Mouse (Mus musculus) lung, postnatal 25 days (tissue): Measurements from ENCODE around the gene Slc3a2.
A peak's percentile ranks its signal among the peaks of the same experiment; 100 is the strongest.
"Not testable (repeated sequence)": the region's sequence is repeated elsewhere in the genome, so short reads cannot be mapped to it uniquely, and the experiment has no call there.

Experiments used
- DNase-seq: peaks from one replicate; pipeline ENCODE4 v3.0.0; 2022; ENCODE audit warnings: low spot score

Gene Slc3a2

DNA sequence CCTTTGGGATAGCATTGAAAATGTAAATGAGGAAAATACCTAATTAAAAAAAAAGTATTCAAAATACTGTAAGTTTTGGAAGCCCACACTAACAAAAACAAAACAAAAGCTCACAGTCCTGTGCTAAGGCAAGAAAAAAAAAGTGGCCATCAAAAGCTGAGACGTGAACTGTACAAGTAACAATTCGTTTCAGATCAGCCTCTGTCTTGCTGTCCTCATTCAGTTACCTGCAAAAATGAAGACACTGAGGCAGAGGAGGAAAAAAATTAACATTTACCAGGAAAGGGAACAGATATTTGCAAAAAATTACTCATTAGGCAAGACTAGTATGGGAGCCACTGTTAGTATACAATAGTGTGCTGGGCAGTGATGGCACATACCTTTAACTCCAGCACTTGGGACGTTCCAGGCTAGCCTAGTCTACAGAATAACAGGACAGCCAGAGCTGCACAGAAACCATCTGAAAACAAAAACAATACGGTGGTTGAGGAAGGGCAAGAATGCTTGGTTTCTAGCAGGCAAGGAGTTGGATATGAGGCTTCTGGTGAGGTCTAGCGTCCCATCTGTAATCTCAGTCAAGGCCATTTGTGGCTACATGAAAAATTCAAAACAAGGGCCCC, 4.4 kb upstream of the Slc3a2 start:
- no peak for DNase-seq

DNA sequence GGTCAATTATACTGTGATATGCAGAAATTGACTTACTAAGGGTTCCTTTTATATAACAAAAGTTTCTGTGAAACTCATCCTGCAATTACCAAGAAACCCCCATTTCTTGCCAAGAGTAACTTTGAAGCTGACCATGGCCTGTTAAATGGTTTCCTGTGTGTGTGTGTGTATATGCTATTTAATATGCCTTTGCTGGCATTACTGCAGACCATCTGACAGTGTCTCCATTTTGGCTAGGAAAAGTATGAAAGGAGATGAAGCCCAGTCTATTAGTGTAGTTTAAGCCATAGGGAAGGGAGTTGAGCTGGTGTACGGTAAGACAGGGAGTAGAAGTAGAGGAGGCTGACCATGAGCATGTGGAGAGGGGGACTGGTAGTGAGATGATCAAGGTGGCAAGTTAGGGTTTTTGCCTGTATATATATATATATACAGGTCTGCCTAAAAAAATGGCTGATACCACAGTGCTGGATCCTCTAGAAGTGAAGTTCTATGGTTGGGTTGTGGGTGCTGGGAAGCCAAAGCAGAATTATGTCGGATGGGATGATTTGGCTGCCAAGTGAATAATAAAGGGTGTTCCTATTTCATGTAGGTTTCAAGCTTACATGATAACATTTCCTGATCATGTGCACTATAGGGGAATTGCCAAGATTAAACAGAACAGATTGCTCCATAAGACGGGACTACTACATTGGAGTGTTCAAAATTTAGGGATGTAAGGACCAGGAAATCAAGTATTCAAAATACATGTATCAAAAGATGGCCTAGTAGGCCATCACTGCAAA, 3.6 kb upstream of the Slc3a2 start:
- DNase-seq = no peak

DNA sequence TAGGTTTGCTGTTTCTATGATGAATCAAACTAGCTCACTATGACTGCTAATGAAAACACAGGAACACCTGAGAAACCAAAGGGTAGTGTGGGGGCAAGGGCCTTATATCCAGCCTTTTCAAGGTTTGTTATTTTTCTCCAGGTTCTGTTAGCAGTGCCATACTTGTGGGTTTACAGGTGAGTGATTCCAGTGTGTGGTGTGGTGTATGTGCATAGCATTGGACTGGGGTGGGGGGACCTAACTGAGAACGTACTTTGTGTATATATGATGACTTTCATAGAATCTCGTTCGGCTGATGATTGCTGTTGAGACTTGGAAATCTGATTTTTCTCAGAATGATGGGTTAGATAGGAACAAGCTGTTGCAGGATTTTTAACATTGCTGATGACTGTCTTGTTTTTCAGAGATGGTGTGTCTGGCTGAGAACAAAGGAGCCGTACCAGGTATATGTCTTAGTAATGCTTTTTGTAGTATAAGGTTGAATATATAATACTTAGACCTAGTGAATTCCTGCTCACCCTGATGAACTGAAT, 2.0 kb upstream of the Slc3a2 start:
- DNase-seq = no peak

DNA sequence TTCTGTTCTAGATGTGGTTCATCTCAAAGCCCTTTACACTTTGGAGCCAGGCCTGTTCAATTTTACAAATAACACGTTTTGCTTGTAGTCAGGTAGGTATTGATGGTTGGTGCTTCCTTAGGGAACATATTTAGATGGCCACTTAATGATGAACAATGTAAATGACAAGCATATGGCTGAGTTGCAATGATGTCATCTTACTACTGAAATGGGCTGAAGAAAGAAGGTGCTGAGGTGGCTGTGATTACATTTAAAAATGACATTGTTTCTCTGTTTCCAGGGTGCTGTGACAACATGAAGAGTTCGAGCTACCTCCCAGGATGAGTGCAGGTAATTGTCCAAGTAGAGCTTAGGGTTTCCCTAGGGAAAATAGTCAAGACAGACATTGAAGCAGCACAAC, 1.2 kb upstream of the Slc3a2 start:
- no peak for DNase-seq

DNA sequence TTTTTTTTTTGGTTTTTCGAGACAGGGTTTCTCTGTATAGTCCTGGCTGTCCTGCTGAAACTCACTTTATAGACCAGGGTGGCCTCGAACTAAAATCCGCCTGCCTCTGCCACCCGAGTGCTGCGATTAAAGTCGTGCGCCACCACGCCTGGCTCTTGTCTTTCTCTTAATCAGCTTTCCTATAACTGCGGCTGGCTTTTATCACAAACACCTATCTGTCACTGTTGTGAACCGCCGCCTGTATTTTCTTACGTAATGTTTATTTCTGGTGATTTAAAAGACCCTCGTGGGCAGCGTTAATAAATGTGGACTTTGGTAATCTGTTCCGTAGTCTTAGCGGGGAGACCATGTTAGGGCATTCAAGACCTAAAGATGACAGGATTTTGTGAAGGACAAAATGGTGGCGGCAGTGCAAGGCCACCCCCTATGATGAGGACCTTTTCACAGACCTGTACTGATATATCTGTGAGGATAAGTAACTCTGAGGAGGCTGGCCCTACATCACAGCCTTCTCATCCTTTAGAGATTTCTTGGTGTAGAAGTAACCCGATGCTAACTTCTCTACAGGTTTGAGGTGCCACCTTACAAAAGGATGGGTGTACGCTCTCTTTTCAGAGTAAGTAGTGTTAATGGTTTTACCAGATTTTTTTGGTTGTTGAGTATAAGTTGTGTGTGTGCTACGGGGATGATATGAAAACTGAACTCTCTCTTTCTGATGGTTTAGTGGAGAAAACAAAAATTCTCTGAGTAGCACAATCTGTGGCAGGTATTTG, 591 bp upstream of the Slc3a2 start:
- no peak for DNase-seq

DNA sequence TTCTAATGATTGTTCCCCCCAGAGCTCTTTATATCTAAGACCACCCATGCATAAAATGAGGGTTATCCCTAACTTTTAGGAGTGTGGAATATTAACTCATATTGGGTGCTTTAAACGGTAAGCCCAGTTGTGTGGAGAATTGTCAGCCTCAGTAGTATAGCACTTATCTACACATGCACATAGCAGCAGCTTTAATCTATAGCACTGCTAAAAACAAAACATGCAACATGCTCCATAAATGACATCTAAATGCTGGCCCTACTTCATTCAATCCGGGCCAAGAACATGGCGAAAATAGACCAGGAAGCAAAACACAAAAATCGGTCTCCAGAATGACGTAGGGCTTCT, 636 bp downstream of the Slc3a2 start:
- no peak for DNase-seq

DNA sequence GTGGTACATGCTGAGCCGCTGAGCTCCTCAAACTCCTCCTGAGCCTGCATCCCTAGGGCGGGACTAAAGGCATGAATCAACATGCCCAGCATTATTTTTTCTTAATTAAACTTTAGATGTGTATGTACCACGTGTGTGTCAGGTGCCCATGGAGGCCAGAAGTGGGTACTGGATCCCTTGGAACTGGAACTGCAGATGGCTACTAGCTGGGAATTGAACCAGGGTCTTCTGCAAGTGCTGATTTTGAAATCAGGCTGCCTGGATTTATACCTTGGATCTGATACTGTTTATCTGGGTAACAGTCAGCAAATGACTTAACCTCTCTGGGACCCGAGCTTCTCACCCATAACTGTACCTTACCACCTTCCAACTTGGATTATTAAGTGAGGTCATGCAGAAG, 1.1 kb downstream of the Slc3a2 start:
- no peak for DNase-seq

DNA sequence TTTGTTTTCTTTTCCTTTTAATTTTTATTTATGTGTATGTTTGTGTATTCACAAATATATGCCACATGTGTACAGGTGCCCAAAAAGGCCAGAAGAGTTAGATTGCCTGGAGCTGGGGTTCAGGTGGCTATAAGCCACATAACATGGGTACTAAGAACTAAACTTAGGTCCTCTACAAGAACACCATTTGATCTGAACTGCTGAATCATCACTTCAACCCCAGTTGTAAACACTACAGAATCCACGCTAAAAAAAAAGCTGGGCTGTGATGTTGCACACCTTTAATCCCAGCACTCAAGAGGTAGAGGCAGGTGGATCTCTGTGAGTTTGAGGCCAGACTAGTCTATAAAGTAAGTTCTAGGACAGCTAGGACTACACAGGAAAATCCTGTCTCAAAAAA, 1.8 kb downstream of the Slc3a2 start:
- no peak for DNase-seq

DNA sequence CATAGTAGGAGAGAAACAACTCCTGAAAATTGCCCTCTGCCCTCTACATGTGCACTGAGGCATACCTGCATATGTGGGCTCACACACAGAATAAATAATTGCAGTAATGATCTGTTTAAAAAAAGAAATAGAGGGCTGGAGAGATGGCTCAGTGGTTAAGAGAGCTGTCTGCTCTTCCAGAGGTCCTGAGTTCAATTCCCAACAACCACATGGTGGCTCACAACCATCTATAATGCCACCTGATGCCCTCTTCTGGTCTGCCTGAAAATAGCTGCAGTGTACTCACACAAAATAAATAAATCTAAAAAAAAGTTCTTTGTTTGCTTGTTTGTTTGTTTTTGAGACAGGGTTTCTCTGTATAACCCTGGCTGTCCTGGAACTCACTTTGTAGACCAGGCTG, 4.1 kb downstream of the Slc3a2 start:
- DNase-seq = not testable (repeated sequence)

DNA sequence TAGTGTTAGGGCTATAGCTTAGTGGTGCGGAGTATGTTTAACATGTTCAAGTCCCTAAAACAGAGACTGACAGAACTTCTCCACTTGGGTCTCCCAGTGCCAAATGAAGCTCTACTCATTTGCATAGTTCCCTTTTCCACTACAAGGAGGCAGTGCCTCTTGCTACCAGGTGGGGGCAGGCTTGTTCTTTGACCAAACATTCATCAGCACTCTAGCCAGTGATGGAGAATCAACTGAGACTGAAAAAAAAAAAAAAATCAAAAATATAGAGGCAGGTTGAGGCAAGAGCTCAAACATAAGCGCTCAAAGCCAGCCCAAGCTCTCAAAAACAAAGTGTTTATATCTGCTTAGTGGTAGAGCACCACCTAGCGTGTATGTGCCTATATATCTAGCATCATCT, 4.8 kb downstream of the Slc3a2 start:
- DNase-seq = peak; percentile 80

DNA sequence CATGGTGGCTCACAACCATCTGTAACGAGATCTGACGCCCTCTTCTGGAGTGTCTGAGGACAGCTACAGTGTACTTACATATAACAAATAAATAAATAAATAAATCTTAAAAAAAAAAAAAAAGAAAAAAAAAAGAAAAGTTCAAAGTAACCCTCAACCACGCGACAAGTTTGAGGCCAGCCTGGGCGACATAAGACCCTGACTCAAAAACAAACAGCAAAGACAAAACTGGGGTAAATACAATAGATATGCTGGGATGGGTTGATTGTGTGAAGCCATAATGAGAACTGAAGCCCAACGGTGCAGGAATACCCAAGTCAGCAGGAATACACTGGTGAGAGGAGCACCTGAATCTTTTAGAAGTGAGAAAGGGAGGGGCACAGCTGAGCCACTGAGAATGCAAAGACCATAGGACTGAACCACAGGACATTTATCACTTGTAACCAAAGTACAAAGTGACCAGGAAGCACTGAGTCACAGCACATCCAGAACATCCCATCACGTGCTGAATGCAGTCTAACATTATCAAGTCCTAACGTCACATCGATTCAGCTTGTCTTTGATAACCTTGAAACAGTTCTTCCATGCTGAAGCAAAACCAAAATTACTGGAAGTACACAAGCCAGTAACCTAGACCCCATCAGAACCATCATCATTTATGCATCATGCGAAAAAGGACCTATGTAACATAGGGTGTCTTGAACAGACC, 6.2 kb downstream of the Slc3a2 start:
- no peak for DNase-seq

DNA sequence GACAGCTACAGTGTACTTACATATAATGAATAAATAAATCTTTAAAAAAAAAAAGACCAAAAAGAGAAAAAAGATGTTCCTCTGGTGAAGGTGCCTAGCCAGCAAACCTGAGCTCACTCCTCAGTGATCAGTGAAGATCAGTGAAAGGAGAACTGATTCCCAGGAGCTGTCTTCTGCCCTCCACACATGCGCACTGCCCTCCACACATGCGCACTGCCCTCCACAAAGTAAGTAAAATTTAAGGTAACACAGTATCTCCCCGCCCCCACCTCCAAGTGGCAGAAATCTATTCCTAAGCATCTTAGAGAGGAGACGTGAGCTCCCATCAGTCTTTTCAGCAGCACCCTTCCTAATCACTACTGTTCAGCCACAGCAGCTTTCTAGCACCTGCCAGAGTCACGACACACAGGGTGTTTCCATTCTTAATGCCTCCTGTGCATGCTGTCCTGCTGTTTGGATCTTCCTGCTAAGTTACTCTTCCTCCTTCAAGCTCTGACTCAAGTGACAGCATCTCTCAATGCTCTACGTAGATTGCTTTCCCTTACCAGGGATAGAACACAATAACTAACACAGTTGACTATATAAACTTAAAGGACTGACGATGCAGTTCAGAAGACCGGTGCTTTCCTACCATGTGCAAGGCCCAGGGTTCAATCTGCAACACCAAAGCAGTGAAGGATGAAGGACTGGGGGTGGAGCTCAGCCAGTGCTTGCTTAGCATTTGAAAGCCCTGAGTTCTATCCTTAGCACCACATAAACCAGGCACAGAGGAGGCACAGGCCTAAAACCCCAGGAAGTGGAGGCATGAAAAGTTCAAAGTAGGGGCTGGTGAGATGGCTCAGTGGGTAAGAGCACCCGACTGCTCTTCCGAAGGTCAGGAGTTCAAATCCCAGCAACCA, 7.1 kb downstream of the Slc3a2 start:
- no peak for DNase-seq

DNA sequence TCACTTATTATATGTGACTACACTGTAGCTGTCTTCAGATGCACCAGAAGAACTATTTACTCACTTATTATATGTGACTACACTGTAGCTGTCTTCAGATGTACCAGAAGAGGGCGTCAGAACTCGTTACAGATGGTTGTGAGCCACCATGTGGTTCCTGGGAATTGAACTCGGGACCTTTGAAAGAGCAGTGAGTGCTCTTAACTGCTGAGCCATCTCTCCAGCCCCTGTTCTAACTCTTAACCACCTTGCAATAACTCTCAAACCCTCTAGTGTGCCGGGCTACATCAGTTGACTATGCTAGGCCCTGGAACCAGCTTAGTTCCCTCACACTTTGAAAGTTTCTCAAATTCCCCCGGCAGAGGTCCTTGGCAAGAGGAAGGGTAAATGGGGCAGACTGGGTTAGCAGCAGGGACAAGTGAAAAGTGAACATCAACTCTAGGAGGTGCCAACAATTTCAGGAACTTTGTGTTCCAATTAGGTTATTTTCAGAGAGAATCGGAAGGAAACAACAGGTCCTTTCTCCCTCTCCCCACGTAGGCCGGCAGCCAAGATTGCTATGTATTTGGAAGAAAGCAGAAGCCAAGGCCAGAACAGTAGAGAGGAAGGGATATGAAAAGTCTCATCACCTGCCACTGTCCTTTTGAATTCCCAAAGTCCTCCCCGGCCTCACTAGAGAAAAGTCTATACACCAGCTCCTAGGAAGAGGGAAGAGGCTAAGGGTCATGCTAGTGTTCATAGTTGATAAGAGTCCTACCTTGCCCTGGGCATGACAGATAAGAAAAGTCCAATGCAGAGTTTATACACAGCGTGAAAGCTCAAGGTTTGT, 8.3 kb downstream of the Slc3a2 start:
- DNase-seq = no peak

DNA sequence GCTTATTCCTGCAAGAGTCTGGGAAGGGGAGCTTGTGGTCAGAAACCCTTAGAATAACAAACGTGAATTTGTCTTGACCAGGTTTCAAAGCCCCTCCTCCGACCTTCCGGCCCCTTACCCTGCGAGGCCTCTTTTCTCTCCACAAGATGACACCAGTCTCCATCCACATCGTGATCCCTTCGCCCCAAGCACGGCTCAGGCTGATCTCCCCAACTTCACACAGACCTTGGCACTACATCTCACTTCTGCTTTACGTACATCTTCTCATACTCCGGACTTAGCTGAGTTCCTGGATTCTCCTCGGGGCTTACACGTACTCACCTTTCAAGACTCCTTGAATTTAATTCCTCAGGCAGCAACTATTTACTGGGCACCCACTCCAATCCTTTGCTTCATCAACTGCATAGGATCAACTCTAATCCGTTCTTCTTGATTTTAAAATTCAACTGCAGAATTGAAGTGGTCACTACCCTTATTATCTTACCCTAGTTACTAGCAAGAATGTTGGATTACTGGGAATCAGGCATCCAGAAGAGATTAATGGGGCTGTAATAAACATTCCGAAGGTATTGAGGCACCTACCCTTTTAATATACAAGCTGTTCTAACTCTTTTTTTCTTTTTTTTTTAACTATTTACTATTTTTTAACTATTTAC, 9.0 kb downstream of the Slc3a2 start:
- no peak for DNase-seq

DNA sequence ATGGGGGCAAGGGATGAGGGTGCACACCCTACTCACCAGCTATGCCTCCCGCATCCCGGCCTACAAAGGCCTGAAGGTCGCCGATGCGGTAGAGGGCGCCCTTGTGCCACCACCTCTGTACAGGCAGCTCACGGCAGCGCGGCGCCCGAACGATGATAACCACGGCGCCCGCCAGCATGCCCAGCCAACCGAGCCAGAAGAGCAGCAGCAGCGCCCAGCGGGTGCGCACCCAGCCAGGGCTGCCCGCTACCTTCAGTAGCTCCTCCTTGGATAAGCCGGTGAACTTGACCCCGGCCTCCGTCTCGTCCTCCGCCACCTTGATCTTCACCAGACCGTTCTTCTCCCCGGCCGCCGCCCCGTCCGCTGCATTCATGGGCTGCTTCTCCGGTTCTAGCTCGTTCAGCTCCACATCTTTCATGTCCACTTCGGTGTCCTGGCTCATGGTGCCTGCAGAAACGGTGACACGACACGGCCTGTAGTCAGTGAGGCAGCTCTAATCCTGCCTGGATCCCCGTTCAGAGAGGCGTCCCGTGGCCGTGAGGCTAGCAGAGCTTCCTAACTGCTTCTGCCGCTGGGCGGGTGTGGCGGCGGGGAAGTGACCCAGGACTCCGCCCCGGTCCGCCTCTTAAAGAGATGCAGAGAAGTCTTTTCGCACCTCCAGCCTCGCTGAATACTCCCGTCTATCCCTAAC, 9.7 kb downstream of the Slc3a2 start:
- peak; percentile 95 for DNase-seq

DNA sequence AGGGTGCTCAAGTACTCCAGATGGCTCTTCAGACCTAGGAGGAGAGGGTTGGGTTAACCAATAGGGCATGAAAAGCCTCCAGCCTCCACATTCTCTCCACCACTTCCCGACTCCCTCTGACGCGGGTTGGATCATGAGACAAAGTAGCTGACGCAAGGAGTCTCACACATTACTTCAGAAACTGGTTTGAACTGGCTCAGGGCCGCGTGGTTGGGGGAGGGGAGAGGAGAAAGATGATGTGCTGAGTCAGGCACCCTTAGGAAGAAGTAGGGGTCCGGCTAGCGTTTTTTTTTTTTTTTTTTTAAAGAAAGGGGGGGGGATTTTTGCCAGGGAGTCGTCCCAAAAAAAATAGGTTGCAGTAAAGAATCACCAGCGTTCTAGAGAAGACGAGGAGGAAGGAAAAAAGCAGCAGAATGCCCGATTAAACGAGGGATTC, 10.3 kb downstream of the Slc3a2 start:
- peak; percentile 92 for DNase-seq

DNA sequence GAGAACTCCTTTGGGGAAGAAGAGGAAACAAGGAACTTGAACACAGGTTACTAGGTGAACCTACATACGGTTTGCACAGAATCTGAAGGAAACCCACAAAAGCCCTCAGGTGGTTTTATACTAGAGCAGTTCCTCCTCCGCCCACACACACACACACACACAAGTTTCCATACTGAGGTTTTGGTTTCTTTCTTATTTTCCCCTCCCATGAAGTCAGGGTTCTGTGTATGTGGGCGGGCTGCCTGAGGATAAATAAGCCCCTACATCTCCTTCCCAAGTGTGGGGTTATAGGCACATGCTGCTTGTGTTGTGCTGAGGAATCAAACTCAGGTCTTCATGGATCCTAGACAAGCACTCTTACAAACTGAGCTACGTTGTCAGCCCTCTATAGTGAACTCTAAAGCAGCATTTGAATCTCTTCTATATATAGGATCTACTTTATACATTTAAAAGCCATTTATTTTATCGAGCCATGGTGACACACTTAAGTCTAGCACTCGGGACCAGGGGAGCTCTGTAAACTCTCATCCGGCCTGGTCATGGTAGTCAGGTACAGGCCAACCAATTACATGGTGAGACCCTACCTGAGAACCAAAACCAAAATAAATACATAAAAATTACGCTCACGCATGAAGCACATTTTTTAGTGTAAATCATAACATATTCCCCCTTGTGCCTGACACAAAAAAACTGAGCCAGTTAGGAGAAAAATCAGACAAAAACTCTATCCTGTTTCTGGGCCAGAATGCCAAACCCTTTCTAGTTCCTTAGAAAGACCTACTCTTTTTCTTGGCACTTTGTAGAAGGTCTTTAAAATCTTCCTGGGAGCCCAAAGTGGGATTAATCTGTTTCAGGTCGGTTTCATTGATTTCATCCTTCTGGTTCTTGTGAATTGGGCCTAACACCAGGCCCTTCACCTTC, 11.0 kb downstream of the Slc3a2 start:
- DNase-seq = peak; percentile 28

DNA sequence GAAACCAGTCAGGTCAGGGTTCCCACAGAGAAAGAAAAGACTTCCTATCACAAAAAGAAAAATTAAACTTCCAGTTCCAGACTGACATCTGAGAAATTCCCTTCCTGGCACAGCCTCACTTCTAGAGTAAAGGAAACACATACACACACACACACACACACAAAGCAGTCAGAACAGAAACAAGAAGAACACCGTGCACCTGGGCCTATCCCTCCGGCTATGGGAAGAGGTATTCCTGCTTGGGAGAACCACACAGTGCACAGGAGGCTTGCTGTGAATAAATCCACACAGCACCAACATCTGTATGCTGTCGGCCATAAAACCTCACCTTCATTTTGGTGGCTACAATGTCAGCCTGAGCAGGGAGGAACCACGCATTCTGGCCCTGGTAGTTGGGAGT, 11.7 kb downstream of the Slc3a2 start:
- DNase-seq = no peak
